Mouse (Mus musculus): ENCODE data around the gene Mlxip. TPM values are rescaled to one million over a fixed set of nuclear protein-coding genes. Genes with fewer than 3 reads are reported as not detected.

Gene Mlxip
- 10 to 100 TPM; 26.5 to 29.0 TPM for total RNA-seq (2021)
- long read RNA-seq, experiment 1, partial matches to known transcripts: 2 of 11 reads
- long read RNA-seq, experiment 1, other reads (novel, unspliced or antisense): 9 of 11 reads
- long read RNA-seq, experiment 2, partial matches to known transcripts: 0 of 6 reads
- long read RNA-seq, experiment 2, other reads (novel, unspliced or antisense): 6 of 6 reads

- DNase-seq: peak; percentile 96 to 98
Observed at GRCm38 (mm10) chr5:123394303-123394956, at the start of gene Mlxip. TSS of gene Mlxip (plus strand) at chr5:123394798.

- DNase-seq: peak; percentile 70 to 75
Observed at GRCm38 (mm10) chr5:123344963-123345852, 49.4 kb upstream of the Mlxip start.

DNA sequence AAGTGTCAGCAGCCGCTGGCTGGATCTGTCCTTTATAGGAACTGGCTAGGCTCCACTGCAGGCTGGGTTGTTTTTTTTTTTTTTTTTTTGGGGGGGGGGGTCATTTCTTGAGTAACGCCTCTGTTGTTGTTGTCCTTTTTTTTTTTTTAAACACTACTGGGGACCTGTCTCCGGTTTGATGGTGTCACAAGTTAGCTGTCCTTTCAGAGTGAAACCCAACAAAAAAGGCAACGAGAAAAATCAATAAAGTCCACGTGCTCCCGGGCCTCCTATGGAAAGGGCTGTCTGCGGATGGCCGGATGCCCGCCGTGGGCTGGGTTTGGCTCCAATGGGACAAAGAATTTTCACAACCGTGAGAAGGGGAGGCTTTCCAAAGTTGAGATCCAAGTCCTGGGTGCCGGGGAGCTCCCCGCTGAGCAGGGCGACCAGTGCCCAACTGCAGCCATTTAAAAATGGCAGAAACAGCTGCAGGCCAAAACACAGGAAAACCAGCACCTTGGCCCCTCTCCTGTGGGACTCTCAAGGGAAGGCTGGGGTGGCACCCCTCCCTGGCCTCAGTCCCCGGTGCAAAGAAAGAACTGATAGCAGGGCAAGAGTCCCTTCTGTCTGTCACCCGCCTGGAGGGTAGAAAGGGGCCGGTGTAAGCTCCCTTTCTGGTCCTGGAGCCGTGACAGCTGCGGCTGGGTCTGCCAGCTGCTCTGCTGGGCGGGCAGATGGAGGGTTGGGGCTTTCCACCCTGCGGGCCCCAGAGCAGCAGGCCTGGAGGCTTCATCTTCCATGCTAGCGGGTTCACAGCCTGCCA lies 48.5 kb upstream of the Mlxip start:
- peak; percentile 83 to 87 for DNase-seq

GRCm38 (mm10) chr5:123346701-123347270 lies 47.8 kb upstream of the Mlxip start:
- no peak for DNase-seq

DNA sequence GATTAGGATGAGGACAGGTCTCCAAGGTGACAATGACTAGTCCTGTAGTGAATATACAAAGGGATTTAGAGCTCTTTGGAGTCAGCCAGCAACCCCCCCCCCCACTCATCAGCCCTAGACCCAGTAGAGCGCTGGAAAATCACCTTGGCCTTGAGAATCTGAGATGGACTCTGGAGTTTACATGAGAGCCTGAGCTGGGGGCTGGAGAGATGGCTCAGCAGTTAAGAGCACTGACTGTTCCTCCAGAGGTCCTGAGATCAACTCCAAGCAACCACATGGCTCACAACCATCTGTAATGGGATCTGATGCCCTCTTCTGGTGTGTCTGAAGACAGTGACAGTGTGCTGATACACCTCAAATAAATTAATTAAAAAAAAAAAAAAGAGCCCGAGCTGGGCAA lies 46.6 kb upstream of the Mlxip start:
- no peak for DNase-seq

GRCm38 (mm10) chr5:123350386-123350785 lies 44.2 kb upstream of the Mlxip start:
- DNase-seq: peak in 1 of 2 experiments; percentile 37

DNA sequence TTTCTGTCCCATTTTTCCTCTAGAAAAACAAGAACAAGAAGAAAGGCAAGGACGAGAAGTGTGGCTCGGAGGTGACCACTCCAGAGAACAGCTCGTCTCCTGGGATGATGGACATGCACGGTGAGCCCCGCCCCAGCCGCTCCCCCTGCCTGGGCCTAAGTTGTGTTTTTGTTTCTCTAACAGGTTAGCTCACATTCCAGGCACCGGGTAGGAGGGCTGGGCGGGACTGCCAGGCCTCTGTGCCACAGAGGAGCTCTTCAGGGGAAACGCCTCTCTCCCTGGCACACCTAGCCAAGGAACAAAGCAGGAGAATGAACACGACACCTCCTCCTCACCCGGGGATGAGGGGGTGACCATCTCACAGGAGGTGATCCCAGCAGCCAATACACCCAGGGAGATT lies 38.7 kb upstream of the Mlxip start:
- no peak for DNase-seq

GRCm38 (mm10) chr5:123357253-123357652 lies 37.3 kb upstream of the Mlxip start:
- no peak for DNase-seq

- DNase-seq: no peak
Observed at GRCm38 (mm10) chr5:123359431-123359830, 35.2 kb upstream of the Mlxip start.

DNA sequence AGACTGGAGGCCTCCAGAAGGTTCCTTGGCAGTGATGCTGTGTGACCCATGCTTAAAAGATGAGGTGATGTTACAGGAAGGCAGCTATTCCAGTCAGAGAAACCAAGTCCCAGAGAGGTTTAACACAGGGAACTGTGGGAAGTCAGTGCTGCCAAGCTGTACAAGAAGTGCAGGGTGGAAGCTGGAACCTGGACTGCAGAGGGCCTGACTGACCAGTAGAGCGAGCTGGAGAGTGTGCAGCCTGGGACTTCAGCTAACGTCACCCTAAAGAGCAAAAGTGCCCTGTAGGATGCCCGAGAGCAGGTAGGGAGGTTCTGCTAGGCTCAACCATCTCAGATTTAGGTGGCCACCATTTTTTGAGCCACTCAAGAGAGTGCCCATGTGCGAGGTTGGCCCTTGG lies 31.7 kb upstream of the Mlxip start:
- no peak for DNase-seq

DNA sequence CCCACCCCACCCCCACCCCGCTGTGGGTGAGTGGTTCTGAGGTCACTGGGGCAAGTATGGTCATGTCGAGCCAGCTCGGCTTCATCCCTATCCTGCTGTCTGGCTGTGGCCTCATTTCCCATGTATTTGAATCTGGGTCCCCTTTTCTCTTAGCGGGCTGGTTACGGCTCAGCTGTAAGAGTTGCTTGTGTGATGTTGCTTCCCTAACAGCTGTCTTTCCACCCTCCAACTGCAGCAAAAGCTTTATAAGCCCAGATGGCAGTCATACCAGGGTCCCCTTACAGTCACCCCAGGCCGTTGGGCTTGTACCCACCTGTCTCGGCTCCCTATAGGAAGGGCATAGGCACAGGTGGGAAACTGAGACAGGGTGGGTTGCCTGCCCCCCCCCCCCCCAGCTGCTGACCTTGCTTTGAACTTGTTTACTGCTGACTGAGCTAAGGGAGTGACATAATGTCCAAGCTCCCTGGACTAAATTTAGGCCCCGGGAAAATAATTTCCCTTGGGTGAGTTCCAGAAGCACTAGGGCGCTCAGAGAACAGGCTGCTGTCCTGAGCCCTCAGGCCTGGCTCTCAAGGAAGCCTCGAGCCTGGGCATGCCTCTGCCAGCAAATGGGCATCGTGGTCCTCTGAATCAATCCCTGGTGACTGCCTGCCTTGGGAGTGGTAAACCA lies 30.2 kb upstream of the Mlxip start:
- peak; percentile 84 to 91 for DNase-seq

GRCm38 (mm10) chr5:123368869-123369488 lies 25.6 kb upstream of the Mlxip start:
- peak; percentile 34 to 63 for DNase-seq

- no peak for DNase-seq
Observed at GRCm38 (mm10) chr5:123370049-123370448, 24.5 kb upstream of the Mlxip start.

DNA sequence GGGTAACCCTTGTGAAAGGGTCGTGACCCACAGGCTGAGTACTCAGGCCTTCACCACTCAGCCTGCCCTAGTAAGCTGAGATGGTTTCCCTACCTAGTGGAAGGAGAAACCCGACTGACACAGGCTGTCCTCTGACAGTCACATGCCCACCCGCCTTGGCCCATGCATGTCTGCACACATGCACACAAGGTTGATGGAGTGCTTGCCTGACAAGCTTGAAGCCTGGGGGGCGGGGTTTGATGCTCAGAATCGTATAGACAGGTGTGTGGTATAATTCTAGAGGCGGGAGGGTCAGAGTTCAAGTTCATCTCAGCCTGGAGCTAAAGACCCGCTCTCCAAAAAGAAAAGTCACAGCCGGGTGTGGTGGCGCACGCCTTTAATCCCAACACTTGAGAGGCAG lies 19.3 kb upstream of the Mlxip start:
- DNase-seq: no peak

DNA sequence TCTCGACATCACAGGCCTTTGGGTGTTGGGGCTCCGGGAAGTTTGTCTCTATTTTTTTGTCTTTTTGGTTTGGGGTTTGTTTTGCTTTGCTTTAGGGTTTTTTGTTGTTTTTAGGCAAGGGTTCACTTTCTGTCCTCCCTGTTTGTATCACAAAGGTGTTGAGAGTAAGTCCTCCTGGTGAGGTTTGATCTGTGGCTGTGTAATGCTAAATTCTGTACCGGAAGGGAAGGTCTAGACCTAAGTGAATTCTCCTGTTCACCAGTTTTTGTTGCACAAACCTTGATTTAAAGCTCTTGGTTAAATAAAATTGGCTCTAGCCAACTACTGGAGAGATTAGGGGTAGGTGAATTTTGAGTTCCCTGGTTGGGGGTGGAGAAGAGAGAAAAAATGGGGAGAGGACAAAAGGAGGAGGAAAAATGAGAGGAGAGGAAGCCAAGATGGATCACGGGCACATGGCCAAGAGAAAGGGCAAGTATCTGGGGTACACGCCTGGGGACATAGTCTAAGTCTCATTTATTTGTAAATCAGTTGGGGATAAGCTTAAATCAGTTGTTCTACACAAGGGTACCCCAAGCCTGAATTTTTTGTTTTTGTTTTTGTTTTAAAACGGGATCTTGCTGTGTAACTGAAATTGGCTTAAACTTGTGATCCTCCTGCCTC lies 18.7 kb upstream of the Mlxip start:
- no peak for DNase-seq

GRCm38 (mm10) chr5:123376569-123376968 lies 18.0 kb upstream of the Mlxip start:
- peak; percentile 77 to 89 for DNase-seq

- peak; percentile 84 to 94 for DNase-seq
Observed at GRCm38 (mm10) chr5:123377120-123377955, 17.3 kb upstream of the Mlxip start.

DNA sequence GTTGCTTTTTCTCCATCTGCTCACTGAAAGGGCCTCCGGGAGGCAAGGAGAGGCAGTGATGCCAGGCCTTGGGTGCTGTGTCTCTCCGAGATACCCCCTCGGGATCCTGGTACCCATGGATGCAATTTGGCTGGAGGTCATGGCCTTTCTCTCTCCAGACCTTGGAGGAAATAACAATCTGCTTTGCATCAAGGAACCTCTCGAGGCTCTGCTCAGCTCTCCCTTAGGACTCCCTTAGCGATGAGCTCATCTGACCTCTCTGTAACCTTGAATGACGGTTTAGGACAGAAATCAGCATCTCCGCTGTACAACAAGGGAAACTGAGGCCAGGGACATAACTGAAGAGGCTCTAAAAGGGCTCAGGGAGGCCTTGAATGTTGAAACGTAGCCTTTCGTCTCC lies 15.9 kb upstream of the Mlxip start:
- no peak for DNase-seq

DNA sequence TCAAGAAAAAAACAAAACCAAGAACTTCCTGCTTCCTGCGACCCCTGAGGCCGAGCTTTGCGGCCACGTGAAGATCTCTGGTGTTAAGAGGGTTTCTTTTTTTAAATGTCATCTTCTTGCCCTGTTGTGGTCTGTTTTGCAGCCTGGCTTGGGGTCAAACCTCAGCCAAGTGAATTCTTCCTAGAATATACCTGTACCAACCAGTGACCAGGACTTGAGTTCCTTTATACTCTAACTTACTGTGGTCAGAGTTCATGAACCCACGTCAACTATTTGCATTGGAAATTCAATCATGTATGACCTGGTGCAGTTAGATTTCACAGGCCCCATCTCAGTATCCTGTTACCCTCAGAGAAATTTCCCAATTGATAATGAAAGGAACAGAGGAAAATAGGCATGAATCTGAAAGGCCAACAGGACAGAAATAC lies 15.1 kb upstream of the Mlxip start:
- DNase-seq: no peak
